Mouse (Mus musculus) T-helper 1 cell (primary cell): ENCODE measurements around the gene Gif.

Source experiments
- in situ Hi-C: fragments of 300-600 bp; cut with MboI, MseI; formaldehyde crosslinking; loops from one replicate; pipeline ENCODE4 v1.15.1; 2025; ENCODE audit warnings: high pct_unique_total_duplicates

The Gif gene

GRCm38 (mm10) chr19:11793741-11794359 lies 46.5 kb downstream of the Gif start:
- in situ Hi-C loops, result no loop called here

- in situ Hi-C loops, result no loop called here
Measured at GRCm38 (mm10) chr19:11794447-11794846, 47.1 kb downstream of the Gif start.

GRCm38 (mm10) chr19:11800531-11801315 lies 53.4 kb downstream of the Gif start:
- in situ Hi-C loops, result no loop called here

GRCm38 (mm10) chr19:11804423-11804822 lies 57.1 kb downstream of the Gif start:
- in situ Hi-C loops, result no loop called here

- in situ Hi-C loops, result no loop called here
Measured at GRCm38 (mm10) chr19:11807251-11807650, 59.9 kb downstream of the Gif start.

GRCm38 (mm10) chr19:11807822-11808221 lies 60.5 kb downstream of the Gif start:
- in situ Hi-C loops, result no loop called here

GRCm38 (mm10) chr19:11808452-11808851 lies 61.1 kb downstream of the Gif start:
- in situ Hi-C loops, result no loop called here

- in situ Hi-C loops, result no loop called here
Measured at GRCm38 (mm10) chr19:11810003-11810758, 62.8 kb downstream of the Gif start.

GRCm38 (mm10) chr19:11810856-11811255 lies 63.5 kb downstream of the Gif start:
- in situ Hi-C loops, result no loop called here

GRCm38 (mm10) chr19:11811688-11812365 lies 64.5 kb downstream of the Gif start:
- in situ Hi-C loops, result no loop called here
